Mouse (Mus musculus): ENCODE results near the gene Siglech.

DNA sequence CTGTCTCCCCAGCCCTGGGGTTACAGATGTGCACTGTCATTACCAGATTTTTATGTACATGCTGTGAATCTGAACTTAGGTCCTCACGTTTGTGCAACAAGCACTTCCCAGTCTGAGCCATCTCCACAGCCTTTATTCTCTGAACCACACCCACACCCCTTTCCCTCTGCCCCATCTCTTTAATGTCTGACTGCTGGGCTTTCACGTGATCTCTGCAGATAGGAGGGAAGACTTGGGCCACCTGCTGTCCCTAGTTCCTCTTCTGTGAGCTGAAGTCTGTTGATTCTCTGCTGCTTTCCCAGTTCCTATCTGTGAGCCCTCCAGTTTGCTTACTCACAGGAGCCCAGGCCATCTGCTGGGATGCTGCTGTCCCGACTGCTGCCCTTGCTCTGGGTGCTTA is at the start of gene Siglech:
- no peak for TF ChIP-seq POLR2A (IDR thresholded peaks at IDR 0.05; ENCODE audit: borderline replicate concordance, extremely low read depth, insufficient read depth, insufficient read length, poor library complexity, severe bottlenecking)
- no peak for TF ChIP-seq CTCF (IDR thresholded peaks at IDR 0.05; ENCODE audit: borderline replicate concordance, extremely low read depth, insufficient read depth, insufficient read length)

Measured in brain, embryonic 14.5 days (tissue).